Mouse (Mus musculus) heart, postnatal 4 days (tissue): ENCODE measurements around the gene Med16. TPM values are rescaled to one million over a fixed set of nuclear protein-coding genes. Genes with fewer than 3 reads are reported as not detected.
A peak's percentile ranks its signal among the peaks of the same experiment; 100 is the strongest.

ENCODE experiments used
- DNase-seq: peaks from one replicate; pipeline ENCODE4 v3.0.0; 2021
- total RNA-seq, 2 experiments: library from RNA; stranded (reverse); gene quantifications; 2 replicates each; pipeline ENCODE4 v1.2.3; 2021

The Med16 gene
- total RNA-seq = 10 to 100 TPM; 67.1 to 68.2 TPM

GRCm38 (mm10) chr10:79908167-79909091, at the start of gene Med16:
Med16 (minus strand) TSS chr10:79908923.
- DNase-seq = peak; percentile 97

DNA sequence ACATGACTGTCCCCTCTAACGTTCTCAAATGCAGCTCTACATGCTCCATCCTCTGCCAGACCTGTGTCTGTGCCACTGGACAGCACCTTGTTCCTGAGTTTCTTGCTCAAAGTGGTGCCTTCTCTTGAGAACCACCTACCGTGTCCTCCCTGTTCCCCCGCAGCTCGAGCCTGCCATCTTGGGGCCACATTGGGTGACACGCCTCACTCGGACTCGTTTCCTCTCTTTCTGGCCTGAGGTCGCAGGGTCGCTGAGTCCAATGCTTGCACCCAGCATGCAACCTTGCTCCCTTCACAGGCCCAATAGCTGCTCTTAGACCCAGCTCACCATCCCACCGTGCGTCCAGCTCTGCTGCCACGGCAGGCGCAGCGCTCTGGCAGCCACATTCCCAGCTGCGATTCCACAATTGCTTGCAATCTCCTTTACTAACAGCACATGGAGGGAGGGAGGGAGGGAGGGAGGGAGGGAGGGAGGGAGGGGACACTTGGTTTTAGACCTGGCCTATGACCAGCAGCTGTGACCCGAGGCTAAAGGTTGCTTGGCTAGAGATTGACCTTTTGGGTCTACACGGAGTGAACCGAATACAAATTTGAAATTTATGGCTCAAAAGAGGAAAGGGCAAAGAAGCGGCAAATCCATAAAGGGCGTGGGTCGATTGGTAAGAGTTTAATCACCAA, 49.6 kb upstream of the Med16 start:
- peak; percentile 89 for DNase-seq

- DNase-seq = no peak
These were observed 48.0 kb upstream of the Med16 start for GRCm38 (mm10) chr10:79956643-79957154.

GRCm38 (mm10) chr10:79955691-79956090, 47.0 kb upstream of the Med16 start:
- DNase-seq = no peak

- DNase-seq = peak; percentile 47
These were observed 45.2 kb upstream of the Med16 start for GRCm38 (mm10) chr10:79953946-79954345.

DNA sequence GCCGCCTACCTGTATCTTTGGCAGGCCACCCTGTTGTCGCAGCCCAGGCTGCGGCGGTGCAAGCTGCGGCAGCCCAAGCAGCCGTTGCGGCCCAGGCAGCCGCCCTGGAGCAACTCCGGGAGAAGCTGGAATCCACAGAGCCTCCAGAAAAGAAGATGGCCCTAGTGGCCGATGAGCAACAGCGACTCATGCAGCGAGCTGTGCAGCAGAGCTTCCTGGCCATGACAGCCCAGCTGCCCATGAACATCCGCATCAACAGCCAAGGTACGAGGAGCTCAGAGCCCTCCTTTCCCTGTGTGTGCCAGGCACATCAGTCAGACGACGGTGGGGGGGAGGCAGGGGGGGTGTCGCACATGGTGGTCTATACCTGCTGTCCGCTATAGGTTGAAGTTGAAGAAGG, 41.9 kb upstream of the Med16 start:
- DNase-seq = no peak

GRCm38 (mm10) chr10:79949873-79950272, 41.1 kb upstream of the Med16 start:
- no peak for DNase-seq

DNA sequence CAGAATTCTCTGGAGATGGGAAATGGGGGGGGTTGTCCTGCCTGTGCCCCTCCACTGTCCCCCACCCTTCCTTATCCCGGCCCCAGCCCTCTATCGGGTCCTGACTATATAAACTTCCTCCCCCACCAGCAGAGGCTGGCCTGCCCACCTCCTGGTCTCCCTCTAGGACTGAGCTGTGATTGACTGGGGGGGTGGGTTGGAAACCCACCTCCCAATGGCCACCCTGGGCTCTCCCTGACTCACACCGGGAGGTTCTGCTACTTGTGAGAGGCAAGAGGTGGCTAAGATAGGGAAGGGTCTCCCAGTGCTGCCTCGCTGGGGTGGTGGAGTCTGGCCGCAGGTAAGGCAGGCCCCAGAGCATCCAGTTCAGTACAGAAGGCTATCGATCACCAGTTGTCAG, 38.8 kb upstream of the Med16 start:
- no peak for DNase-seq

DNA sequence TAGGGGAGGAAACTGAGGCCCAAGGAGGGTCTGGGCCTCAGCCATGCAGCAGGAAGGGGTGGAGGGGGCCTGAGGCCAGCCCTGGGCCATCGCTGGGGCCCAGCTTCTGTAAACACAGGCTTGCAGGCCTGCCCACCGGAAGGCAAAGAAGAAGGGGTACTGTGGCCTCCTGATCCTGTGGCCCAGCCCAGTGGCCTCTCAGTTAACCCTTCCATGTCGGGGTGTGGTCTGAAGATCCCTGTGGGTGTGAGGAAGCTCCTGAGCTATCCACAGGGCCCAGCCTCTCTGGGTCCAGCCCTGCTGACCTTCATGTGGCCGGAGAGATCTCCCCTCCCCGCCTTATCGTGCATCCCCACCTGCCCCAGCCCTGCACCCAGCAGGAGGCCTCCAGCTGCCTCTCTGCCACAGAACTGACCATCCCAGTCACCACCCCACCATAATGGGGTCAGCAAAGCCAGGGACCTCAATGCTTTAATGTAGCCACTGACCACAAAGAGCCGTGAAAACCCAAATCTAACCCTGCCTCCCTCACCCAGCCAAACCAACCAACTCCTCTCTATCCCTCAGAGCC, 38.1 kb upstream of the Med16 start:
- no peak for DNase-seq

DNA sequence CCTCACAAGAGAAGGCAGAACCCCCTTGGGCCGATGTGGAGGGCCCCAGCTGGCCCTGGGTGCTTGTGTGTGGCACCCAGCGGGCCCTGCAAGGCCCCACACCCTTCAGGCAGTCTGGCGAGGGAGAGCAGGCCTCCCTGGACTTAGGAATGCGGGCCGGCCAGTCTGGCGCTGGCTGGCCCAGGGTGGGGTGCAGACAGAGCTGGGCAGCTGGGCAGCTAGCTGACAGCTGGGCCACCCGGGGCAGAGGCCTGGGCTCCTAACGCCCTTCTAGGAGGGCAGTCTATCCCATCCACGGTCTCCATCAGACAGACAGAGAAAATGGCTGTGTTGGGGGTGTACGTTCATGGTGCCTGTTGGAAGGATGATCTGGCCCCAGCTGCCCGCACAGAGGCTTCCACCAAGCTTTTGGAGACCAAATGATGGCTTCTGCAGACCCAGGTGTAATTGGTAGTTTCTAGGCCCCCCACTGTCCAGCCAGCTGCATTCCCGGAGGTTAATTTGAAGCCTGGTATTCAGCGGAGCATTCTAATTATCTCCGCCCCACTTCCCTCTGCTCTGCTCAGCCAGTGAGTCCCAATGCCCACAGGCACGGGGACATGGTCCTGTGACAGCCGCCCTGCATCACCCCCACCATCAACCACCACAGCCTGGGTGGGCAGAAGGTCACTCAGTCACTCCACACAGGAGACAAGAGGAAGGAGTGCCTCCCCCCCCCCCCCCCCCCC, 36.9 kb upstream of the Med16 start:
- DNase-seq = no peak

DNA sequence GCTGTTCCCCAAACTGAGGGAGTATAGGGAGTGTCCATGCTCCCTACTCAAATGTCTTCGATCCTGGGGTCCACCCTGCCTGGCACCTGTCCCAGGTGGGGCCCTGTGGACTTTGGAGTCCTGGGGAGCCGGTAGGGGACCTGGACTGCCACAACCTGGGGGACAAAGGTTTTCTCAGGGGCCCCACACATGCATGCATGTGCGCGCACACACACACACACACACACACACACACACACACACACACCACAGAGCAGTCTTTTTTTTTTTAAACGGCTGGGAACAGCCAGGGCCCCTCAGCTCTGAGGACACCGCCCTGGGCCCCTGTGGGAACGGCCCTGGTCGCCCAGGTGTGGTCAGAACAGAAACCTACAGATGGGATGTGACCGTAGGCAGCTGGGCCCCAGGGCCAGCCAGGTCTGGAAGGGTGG, 34.8 kb upstream of the Med16 start:
- no peak for DNase-seq

DNA sequence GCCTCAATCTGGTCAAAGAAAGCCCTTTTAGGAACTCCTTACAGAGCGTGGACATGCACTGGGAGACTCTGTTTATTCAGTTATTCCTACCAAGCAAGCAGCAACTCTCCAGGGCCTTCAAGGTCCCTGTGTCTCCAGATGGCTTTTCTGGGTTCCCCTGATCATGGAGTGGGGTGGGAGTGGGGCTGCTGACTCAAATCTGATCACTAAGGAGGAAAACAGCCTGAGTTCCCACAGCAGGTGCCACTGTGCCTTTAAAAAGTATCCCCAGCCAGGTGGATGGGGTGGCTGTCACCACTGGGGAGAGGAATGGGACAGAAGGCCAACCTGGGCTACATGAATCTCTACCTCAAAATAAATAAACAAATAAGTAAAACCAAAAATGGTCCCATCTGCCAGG, 34.3 kb upstream of the Med16 start:
- no peak for DNase-seq

- no peak for DNase-seq
These were observed 32.0 kb upstream of the Med16 start for GRCm38 (mm10) chr10:79940749-79941148.

GRCm38 (mm10) chr10:79937775-79938526, 29.2 kb upstream of the Med16 start:
- no peak for DNase-seq

- peak; percentile 92 for DNase-seq
These were observed 28.3 kb upstream of the Med16 start for GRCm38 (mm10) chr10:79936911-79937441.

DNA sequence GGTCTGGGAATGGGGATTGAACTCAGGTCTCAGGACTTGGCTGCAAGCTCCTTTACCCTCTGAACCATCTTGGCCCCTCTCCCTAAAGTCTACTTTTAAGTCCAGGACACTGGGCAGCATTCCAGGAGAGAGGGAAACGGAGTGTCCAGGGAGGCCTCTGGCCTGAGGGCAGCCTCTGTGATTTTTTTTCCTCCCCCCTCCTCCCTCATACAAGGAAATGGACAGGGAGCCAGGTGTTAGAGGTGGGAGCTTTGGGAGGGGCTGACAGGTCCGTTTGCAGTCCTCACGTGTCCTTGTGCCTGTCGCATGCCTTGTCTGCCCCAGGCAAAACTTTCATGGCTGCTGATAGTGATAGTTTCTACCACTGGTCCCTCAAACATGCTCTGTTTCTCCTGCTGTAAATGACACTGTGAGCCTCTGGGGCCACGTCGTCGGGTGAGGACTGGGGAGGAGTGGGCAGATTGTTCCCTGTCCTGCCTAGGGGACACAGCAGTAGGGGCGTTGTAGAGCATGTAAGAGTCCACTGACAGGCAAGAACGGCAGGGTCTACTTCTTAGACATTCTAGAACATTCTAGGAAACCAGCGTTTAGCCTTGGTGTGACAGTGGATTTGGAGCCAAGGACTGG, 27.7 kb upstream of the Med16 start:
- no peak for DNase-seq

- DNase-seq = no peak
These were observed 26.3 kb upstream of the Med16 start for GRCm38 (mm10) chr10:79934794-79935569.

DNA sequence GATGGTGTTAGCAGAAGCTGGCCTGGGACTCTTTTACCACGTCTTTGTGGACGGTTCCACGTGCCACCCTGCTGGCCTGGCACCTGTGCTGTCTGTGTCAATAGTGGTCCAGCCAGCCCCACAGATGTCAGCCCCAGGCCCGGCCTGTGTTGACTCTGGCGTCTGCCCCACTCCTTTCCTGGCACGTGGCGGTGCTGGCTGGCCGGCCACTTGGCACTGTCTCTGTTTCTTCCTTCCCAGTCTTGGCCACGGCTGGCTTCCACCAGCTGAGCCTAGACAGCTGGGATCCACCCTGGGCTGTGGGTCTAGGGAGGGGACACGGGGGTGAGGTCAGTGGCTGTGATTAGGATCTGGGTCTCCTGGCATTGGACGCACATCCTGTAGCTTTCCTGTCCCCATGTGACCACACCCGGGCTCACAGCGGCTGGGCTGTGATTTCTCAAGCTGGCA, 25.6 kb upstream of the Med16 start:
- peak; percentile 91 for DNase-seq

- no peak for DNase-seq
These were observed 25.1 kb upstream of the Med16 start for GRCm38 (mm10) chr10:79933861-79934260.

GRCm38 (mm10) chr10:79933145-79933679, 24.5 kb upstream of the Med16 start:
- DNase-seq = peak; percentile 46
